Mouse (Mus musculus) B cell, adult 67 days (primary cell): ENCODE data around the gene Gspt1. TPM values are rescaled to one million over a fixed set of nuclear protein-coding genes. Genes with fewer than 3 reads are reported as not detected.

ENCODE experiments used
- total RNA-seq, 2 experiments: library from RNA; stranded (reverse); gene quantifications; 4 replicates each; pipeline ENCODE4 v1.2.4; 2023

The Gspt1 gene
- 10 to 100 TPM; 77.8 to 79.7 TPM for total RNA-seq

GRCm38 (mm10) chr16:11253898-11254722 lies at the start of gene Gspt1:
Gene Gspt1 (minus strand): TSS chr16:11254325.

GRCm38 (mm10) chr16:11202571-11203554 lies 51.3 kb downstream of the Gspt1 start, which contains the start of gene Rsl1d1:
Gene Rsl1d1 (minus strand): TSS chr16:11203331.

GRCm38 (mm10) chr16:11176208-11176883 lies 77.8 kb downstream of the Gspt1 start, which contains the start of gene Zc3h7a:
Gene Zc3h7a (minus strand): TSS chr16:11176393.

Other genes with a start within 250 kb of the Gspt1 start
- gene Snn, start 193.4 kb downstream of the Gspt1 start, total RNA-seq = 100 to 1,000 TPM; 224 to 303 TPM
- gene Litaf, start 188.2 kb downstream of the Gspt1 start, total RNA-seq = 10 to 100 TPM; 18.4 to 23.3 TPM
- 10 to 100 TPM; 76.3 to 78.9 TPM for gene Txndc11, start 119.7 kb downstream of the Gspt1 start, total RNA-seq
- gene Zc3h7a, start 77.9 kb downstream of the Gspt1 start, total RNA-seq = 100 to 1,000 TPM; 318 to 393 TPM
- gene Rsl1d1, start 51.0 kb downstream of the Gspt1 start, total RNA-seq = 10 to 100 TPM; 84.7 to 86.1 TPM
- not detected for gene Tnfrsf17, start 59.5 kb upstream of the Gspt1 start, total RNA-seq
- gene Snx29, start 68.6 kb upstream of the Gspt1 start, total RNA-seq = 100 to 1,000 TPM; 131 to 144 TPM